Mouse (Mus musculus) G1E-ER4 (cell line): Measurements from ENCODE around the gene Vps45. TPM values are rescaled to one million over a fixed set of nuclear protein-coding genes. Genes with fewer than 3 reads are reported as not detected.

Experiments
- GATA1 ChIP-seq: IDR thresholded peaks from one replicate; pipeline ENCODE4 v1.8.0; 2012; ENCODE audit warnings: low read length, inconsistent platforms
- polyA plus RNA-seq: library from polyadenylated mRNA; stranded (reverse); fragments of >175 nt; gene quantifications from 2 replicates; pipeline ENCODE4 v1.2.3, GENCODE M21; 2012

Gene Vps45
- polyA plus RNA-seq, 1 experiment, result 5.6 TPM

DNA sequence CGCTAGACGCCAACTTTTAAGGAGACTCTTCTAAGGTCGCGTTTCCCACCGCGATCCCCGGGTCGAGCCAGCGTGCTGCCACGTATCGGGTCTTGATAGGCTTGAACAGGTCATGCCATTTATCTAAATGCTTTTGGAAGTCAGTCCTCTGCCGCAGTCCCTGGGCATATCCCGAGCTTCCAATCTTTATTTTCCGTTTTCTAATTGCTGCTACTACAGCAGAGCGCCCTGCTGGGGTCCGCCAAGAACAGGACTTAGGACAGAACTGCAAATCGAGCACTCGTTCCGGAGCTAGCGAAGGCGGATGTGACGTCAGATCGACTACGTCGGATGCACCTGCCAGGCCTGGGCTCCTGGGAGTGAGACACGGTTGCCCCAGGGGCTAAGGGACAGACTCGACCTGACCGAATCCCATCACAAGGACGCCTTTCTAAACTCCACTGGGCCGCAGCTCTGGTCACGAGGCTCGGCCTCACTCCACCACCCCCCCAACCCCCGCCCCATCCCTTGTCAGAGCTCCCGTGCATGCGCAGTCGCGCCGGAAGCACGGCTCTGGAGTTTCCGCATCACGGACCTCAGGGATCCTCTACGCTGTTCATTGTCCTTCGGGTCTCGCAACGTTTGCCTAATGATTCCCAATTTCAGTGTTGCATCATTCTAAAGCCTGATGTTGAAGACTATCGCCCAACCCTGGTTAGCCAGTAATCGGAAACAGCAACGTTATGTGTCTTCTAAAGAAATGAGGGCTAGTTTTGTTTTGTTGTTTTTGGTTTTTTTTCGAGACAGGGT lies 107.3 kb downstream of the Vps45 start:
- no peak for TF ChIP-seq GATA1

Other genes starting within 250 kb of the Vps45 start
- 7.3 and 8.7 TPM in 2 replicates for gene Rprd2, start 239.6 kb downstream of the Vps45 start, polyA plus RNA-seq
- 14.4 and 15.7 TPM in 2 replicates for gene Prpf3, start 202.6 kb downstream of the Vps45 start, polyA plus RNA-seq
- gene Mrps21, start 186.9 kb downstream of the Vps45 start, polyA plus RNA-seq, result 23.8 and 280 TPM in 2 replicates
- gene Ciart, start 176.2 kb downstream of the Vps45 start, polyA plus RNA-seq, result 0.11 and 0.30 TPM in 2 replicates
- gene BC028528, start 166.5 kb downstream of the Vps45 start, polyA plus RNA-seq, result not detected in 2 replicates
- 129 and 230 TPM in 2 replicates for gene Aph1a, start 164.5 kb downstream of the Vps45 start, polyA plus RNA-seq
- gene Car14, start 153.8 kb downstream of the Vps45 start, polyA plus RNA-seq, result not detected in 2 replicates
- 353 and 448 TPM in 2 replicates for gene Anp32e, start 129.2 kb downstream of the Vps45 start, polyA plus RNA-seq
- gene Plekho1, start 62.5 kb downstream of the Vps45 start, polyA plus RNA-seq, result 7.2 and 7.7 TPM in 2 replicates
- 10.4 and 11.5 TPM in 2 replicates for gene Otud7b, start 46.1 kb upstream of the Vps45 start, polyA plus RNA-seq
- gene Mtmr11, start 103.5 kb upstream of the Vps45 start, polyA plus RNA-seq, result not detected in 2 replicates
- gene Sf3b4, start 113.9 kb upstream of the Vps45 start, polyA plus RNA-seq, result 1,005 and 1,197 TPM in 2 replicates
- 0.15 and 0.28 TPM in 2 replicates for gene Sv2a, start 122.7 kb upstream of the Vps45 start, polyA plus RNA-seq
- 159 and 228 TPM in 2 replicates for gene Bola1, start 161.2 kb upstream of the Vps45 start, polyA plus RNA-seq
- 0.44 and 0.69 TPM in 2 replicates for gene Hist2h2ab, start 161.4 kb upstream of the Vps45 start, polyA plus RNA-seq
- 2.5 and 6.5 TPM in 2 replicates for gene Hist2h2ac, start 162.4 kb upstream of the Vps45 start, polyA plus RNA-seq
- gene Hist2h2be, start 162.7 kb upstream of the Vps45 start, polyA plus RNA-seq, result 0.13 and 0.21 TPM in 2 replicates
- gene Hist2h3c2, start 180.7 kb upstream of the Vps45 start, polyA plus RNA-seq, result 45.1 and 54.3 TPM in 2 replicates
- gene Hist2h2aa2, start 181.8 kb upstream of the Vps45 start, polyA plus RNA-seq, result 48.7 and 66.2 TPM in 2 replicates
- 3.6 and 5.8 TPM in 2 replicates for gene Hist2h2aa1, start 187.0 kb upstream of the Vps45 start, polyA plus RNA-seq
- gene Hist2h3c1, start 188.2 kb upstream of the Vps45 start, polyA plus RNA-seq, result not detected in 2 replicates
- 2.2 and 2.7 TPM in 2 replicates for gene Hist2h4, start 204.8 kb upstream of the Vps45 start, polyA plus RNA-seq
- 32.0 and 50.2 TPM in 2 replicates for gene Hist2h3b, start 210.2 kb upstream of the Vps45 start, polyA plus RNA-seq
- gene Hist2h2bb, start 211.3 kb upstream of the Vps45 start, polyA plus RNA-seq, result 0.37 and 1.5 TPM in 2 replicates
- gene Fcgr1, start 235.5 kb upstream of the Vps45 start, polyA plus RNA-seq, result not detected in 2 replicates